Mouse (Mus musculus): ENCODE measurements at regions not wholly inside any gene's neighbourhood (a gene's known extent, or its start where the extent isn't known, plus 50 kb on each side); places are given as distances from the start of the nearest gene placed in this dataset.

- DNase-seq (ENCODE audit: low spot score in 2 of 2): no peak
Observed at GRCm38 (mm10) chr4:127862875-127863274, 107.9 kb downstream of the CK137956 start.

GRCm38 (mm10) chr4:127861319-127862117 is 109.2 kb downstream of the CK137956 start:
- no peak for DNase-seq (ENCODE audit: low spot score in 2 of 2)

GRCm38 (mm10) chr4:127860271-127860670 is 110.5 kb downstream of the CK137956 start:
- DNase-seq (ENCODE audit: low spot score in 2 of 2): no peak

- DNase-seq (ENCODE audit: low spot score in 2 of 2): no peak
Observed at GRCm38 (mm10) chr4:127859505-127859904, 111.2 kb downstream of the CK137956 start.

- no peak for DNase-seq (ENCODE audit: low spot score in 2 of 2)
Observed at GRCm38 (mm10) chr4:127858566-127858965, 112.2 kb downstream of the CK137956 start.

- no peak for DNase-seq (ENCODE audit: low spot score in 2 of 2)
Observed at GRCm38 (mm10) chr4:127855836-127856235, 114.9 kb downstream of the CK137956 start.

- DNase-seq (ENCODE audit: low spot score in 2 of 2): no peak
Observed at GRCm38 (mm10) chr4:127854776-127855409, 115.9 kb downstream of the CK137956 start.

- no peak for DNase-seq (ENCODE audit: low spot score in 2 of 2)
Observed at GRCm38 (mm10) chr4:127849306-127849705, 121.4 kb downstream of the CK137956 start.

- DNase-seq (ENCODE audit: low spot score in 2 of 2): no peak
Observed at GRCm38 (mm10) chr4:127846321-127846720, 124.4 kb downstream of the CK137956 start.

- DNase-seq (ENCODE audit: low spot score in 2 of 2): no peak
Observed at GRCm38 (mm10) chr4:127843421-127843820, 127.3 kb downstream of the CK137956 start.

GRCm38 (mm10) chr4:127833668-127834067 is 137.1 kb downstream of the CK137956 start:
- DNase-seq (ENCODE audit: low spot score in 2 of 2): no peak

- DNase-seq (ENCODE audit: low spot score in 2 of 2): no peak
Observed at GRCm38 (mm10) chr4:127826988-127827387, 143.8 kb downstream of the CK137956 start.

- DNase-seq (ENCODE audit: low spot score in 2 of 2): no peak
Observed at GRCm38 (mm10) chr4:127819501-127819900, 151.2 kb downstream of the CK137956 start.

GRCm38 (mm10) chr4:127819009-127819408 is 151.7 kb downstream of the CK137956 start:
- DNase-seq (ENCODE audit: low spot score in 2 of 2): no peak

GRCm38 (mm10) chr4:127814631-127815030 is 156.1 kb downstream of the CK137956 start:
- DNase-seq (ENCODE audit: low spot score in 2 of 2): no peak

GRCm38 (mm10) chr4:127812047-127812545 is 158.7 kb downstream of the CK137956 start:
- no peak for DNase-seq (ENCODE audit: low spot score in 2 of 2)

- DNase-seq (ENCODE audit: low spot score in 2 of 2): no peak
Observed at GRCm38 (mm10) chr4:127810899-127811510, 159.7 kb downstream of the CK137956 start.

- DNase-seq (ENCODE audit: low spot score in 2 of 2): no peak
Observed at GRCm38 (mm10) chr4:127809006-127809405, 161.7 kb downstream of the CK137956 start.

GRCm38 (mm10) chr4:127789206-127789605 is 181.5 kb downstream of the CK137956 start:
- DNase-seq (ENCODE audit: low spot score in 2 of 2): no peak

GRCm38 (mm10) chr4:127785786-127786185 is 185.0 kb downstream of the CK137956 start:
- DNase-seq (ENCODE audit: low spot score in 2 of 2): no peak

- no peak for DNase-seq (ENCODE audit: low spot score in 2 of 2)
Observed at GRCm38 (mm10) chr4:127771966-127772500, 198.7 kb downstream of the CK137956 start.

- no peak for DNase-seq (ENCODE audit: low spot score in 2 of 2)
Observed at GRCm38 (mm10) chr4:127763736-127764135, 207.0 kb downstream of the CK137956 start.

Data from urinary bladder, postnatal 36 days (tissue).